16 mouse cellular contexts compared by ENCODE assay signal in the genomic region with DNA sequence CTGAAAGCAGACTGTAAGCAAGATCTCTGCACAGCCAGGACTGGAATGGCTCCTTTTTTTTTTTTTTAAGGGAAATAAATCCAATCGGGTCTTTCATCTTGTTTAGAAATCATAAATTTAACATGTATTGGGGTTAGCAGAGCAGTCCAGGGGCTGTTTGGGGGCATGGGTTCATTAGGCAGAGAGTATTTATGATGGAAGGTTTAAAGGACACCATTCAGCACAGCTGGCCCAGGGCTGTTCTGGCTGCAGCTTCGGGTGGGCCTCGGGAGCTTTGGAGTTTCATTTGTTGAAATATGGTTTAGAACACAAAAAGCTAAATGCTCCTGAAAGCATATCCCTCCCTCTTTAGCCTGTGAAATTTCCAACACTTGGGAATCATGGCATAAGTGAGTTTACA.
"Had no signal": no experiment of that assay in that cellular context is flagged by ENCODE, and none has a peak within 500 bp of the region (broad histone marks: within the 10 kb centered on the region; RNA-seq: fewer than 3 reads in every experiment).

No protein-coding gene starts in this region.

- H3K4me2 ChIP-seq: lung, embryonic 15.5 days; midbrain, embryonic 11.5 days; midbrain, embryonic 13.5 days; midbrain, embryonic 15.5 days; neural tube, embryonic 12.5 days; stomach, embryonic 15.5 days had no signal

- H3K27me3 ChIP-seq: lung, embryonic 15.5 days; midbrain, embryonic 13.5 days; midbrain, embryonic 15.5 days; neural tube, embryonic 12.5 days; stomach, embryonic 15.5 days had no signal

- H3K4me1 ChIP-seq: midbrain, embryonic 15.5 days; neural tube, embryonic 12.5 days; stomach, embryonic 15.5 days had no signal

- H3K4me3 ChIP-seq: lung, embryonic 15.5 days; megakaryocyte, embryonic 14.5 days; midbrain, embryonic 13.5 days; midbrain, embryonic 15.5 days; neural tube, embryonic 12.5 days; stomach, embryonic 15.5 days had no signal

- H3K36me3 ChIP-seq: lung, embryonic 15.5 days; midbrain, embryonic 13.5 days; midbrain, embryonic 15.5 days; neural tube, embryonic 12.5 days; stomach, embryonic 15.5 days had no signal

- DNase-seq: lung, postnatal 14 days; lung, postnatal 36 days; right cerebral cortex, postnatal 14 days; thymus, adult 2 months; thymus, postnatal 25 days; thymus, postnatal 4 days had no signal

- H3K9me3 ChIP-seq: lung, embryonic 15.5 days; megakaryocyte, embryonic 14.5 days; midbrain, embryonic 13.5 days; midbrain, embryonic 15.5 days; neural tube, embryonic 12.5 days; stomach, embryonic 15.5 days had no signal

- H3K27ac ChIP-seq: lung, embryonic 15.5 days; macrophage; midbrain, embryonic 13.5 days; midbrain, embryonic 15.5 days; neural tube, embryonic 12.5 days; stomach, embryonic 15.5 days; stomach, postnatal 0 days had no signal

- ATAC-seq: lung, postnatal 0 days; midbrain, embryonic 13.5 days; midbrain, embryonic 15.5 days had no signal

- H3K9ac ChIP-seq: lung, embryonic 15.5 days; midbrain, embryonic 13.5 days; midbrain, embryonic 15.5 days; neural tube, embryonic 12.5 days; stomach, embryonic 15.5 days had no signal
